Mouse (Mus musculus): Measurements from ENCODE around the gene Twf1. TPM values are rescaled to one million over a fixed set of nuclear protein-coding genes. Genes with fewer than 3 reads are reported as not detected.

Twf1 gene
- total RNA-seq (2021) = 10 to 100 TPM; 81.2 to 87.1 TPM
- long read RNA-seq, experiment 1, transcript Twf1-201 (9 exons, 3,025 nt) = major isoform, 66 of 73 reads
- long read RNA-seq, experiment 1, partial matches to known transcripts = 0 of 73 reads
- long read RNA-seq, experiment 1, other reads (novel, unspliced or antisense) = 7 of 73 reads
- long read RNA-seq, experiment 2, transcript Twf1-201 (9 exons, 3,025 nt) = major isoform, 127 of 158 reads
- long read RNA-seq, experiment 2, partial matches to known transcripts = 5 of 158 reads
- long read RNA-seq, experiment 2, other reads (novel, unspliced or antisense) = 26 of 158 reads

GRCm38 (mm10) chr15:94589219-94590075, at the start of gene Twf1:
Twf1 (minus strand) TSS chr15:94589889.
- peak; percentile 98 for DNase-seq (ENCODE audit: low spot score in 2 of 2)

GRCm38 (mm10) chr15:94639126-94639525, 49.4 kb upstream of the Twf1 start:
- DNase-seq (ENCODE audit: low spot score in 2 of 2) = no peak

GRCm38 (mm10) chr15:94638207-94638606, 48.5 kb upstream of the Twf1 start:
- no peak for DNase-seq (ENCODE audit: low spot score in 2 of 2)

- no peak for DNase-seq (ENCODE audit: low spot score in 2 of 2)
These were observed 44.8 kb upstream of the Twf1 start for GRCm38 (mm10) chr15:94634524-94634923.

- DNase-seq (ENCODE audit: low spot score in 2 of 2) = no peak
These were observed 40.9 kb upstream of the Twf1 start for GRCm38 (mm10) chr15:94630553-94630952.

- DNase-seq (ENCODE audit: low spot score in 2 of 2) = peak; percentile 44 to 53
These were observed 39.3 kb upstream of the Twf1 start, which contains the start of gene Tmem117 for GRCm38 (mm10) chr15:94628830-94629601. Tmem117 (plus strand) TSS chr15:94629232.

- DNase-seq (ENCODE audit: low spot score in 2 of 2) = no peak
These were observed 38.8 kb upstream of the Twf1 start for GRCm38 (mm10) chr15:94628463-94628829.

- DNase-seq (ENCODE audit: low spot score in 2 of 2) = no peak
These were observed 31.2 kb upstream of the Twf1 start for GRCm38 (mm10) chr15:94620909-94621308.

- DNase-seq (ENCODE audit: low spot score in 2 of 2) = peak in 1 of 2 experiments; percentile 11
These were observed 26.3 kb upstream of the Twf1 start for GRCm38 (mm10) chr15:94616036-94616435.

GRCm38 (mm10) chr15:94607768-94608167, 18.1 kb upstream of the Twf1 start:
- no peak for DNase-seq (ENCODE audit: low spot score in 2 of 2)

GRCm38 (mm10) chr15:94602441-94602840, 12.8 kb upstream of the Twf1 start:
- DNase-seq (ENCODE audit: low spot score in 2 of 2) = no peak

GRCm38 (mm10) chr15:94601339-94601738, 11.7 kb upstream of the Twf1 start:
- DNase-seq (ENCODE audit: low spot score in 2 of 2) = peak; percentile 39 to 61

- DNase-seq (ENCODE audit: low spot score in 2 of 2) = no peak
These were observed 10.5 kb upstream of the Twf1 start for GRCm38 (mm10) chr15:94600145-94600707.

GRCm38 (mm10) chr15:94593586-94593985, 3.9 kb upstream of the Twf1 start:
- no peak for DNase-seq (ENCODE audit: low spot score in 2 of 2)

- no peak for DNase-seq (ENCODE audit: low spot score in 2 of 2)
These were observed 1.7 kb upstream of the Twf1 start for GRCm38 (mm10) chr15:94591356-94591755.

GRCm38 (mm10) chr15:94590083-94590482, 394 bp upstream of the Twf1 start:
- DNase-seq (ENCODE audit: low spot score in 2 of 2) = no peak

- DNase-seq (ENCODE audit: low spot score in 2 of 2) = no peak
These were observed 1.6 kb downstream of the Twf1 start for GRCm38 (mm10) chr15:94587826-94588715.

- no peak for DNase-seq (ENCODE audit: low spot score in 2 of 2)
These were observed 5.0 kb downstream of the Twf1 start for GRCm38 (mm10) chr15:94584738-94585137.

- no peak for DNase-seq (ENCODE audit: low spot score in 2 of 2)
These were observed 6.5 kb downstream of the Twf1 start for GRCm38 (mm10) chr15:94583153-94583552.

- no peak for DNase-seq (ENCODE audit: low spot score in 2 of 2)
These were observed 7.6 kb downstream of the Twf1 start for GRCm38 (mm10) chr15:94582000-94582593.

All from adrenal gland, adult 18-20 months (tissue).